Mouse (Mus musculus): ENCODE measurements around the gene Skap1.

- no peak for TF ChIP-seq CTCF (IDR thresholded peaks at IDR 0.05; ENCODE audit: low read depth)
- TF ChIP-seq EP300 (IDR thresholded peaks at IDR 0.05; ENCODE audit: low read depth): no peak
Measured at GRCm38 (mm10) chr11:96790681-96791080, 326.3 kb downstream of the Skap1 start.

Data from liver, postnatal 0 days (tissue).